Mouse (Mus musculus) ES-Bruce4 (cell line): ENCODE results near the gene Pbx1.

Experiments
- CTCF ChIP-seq: IDR thresholded peaks from one replicate; pipeline ENCODE4 v1.8.1; 2011; ENCODE audit warnings: low read depth, low read length
- EP300 ChIP-seq: IDR thresholded peaks from 2 replicates; pipeline ENCODE4 v1.6.1; 2011; ENCODE audit warnings: low read depth, low read length; ENCODE audit not compliant: insufficient read depth
- POLR2A ChIP-seq: IDR thresholded peaks from one replicate; pipeline ENCODE4 v1.8.1; 2011; ENCODE audit warnings: low read length; ENCODE audit not compliant: insufficient read depth

- no peak for TF ChIP-seq CTCF
- TF ChIP-seq POLR2A: no peak
- no peak for TF ChIP-seq EP300
Measured at GRCm38 (mm10) chr1:168236101-168236500, 196.0 kb downstream of the Pbx1 start.
